Mouse (Mus musculus) MEL (cell line): Measurements from ENCODE around the gene Plekhg5. TPM values are rescaled to one million over a fixed set of nuclear protein-coding genes. Genes with fewer than 3 reads are reported as not detected.

Source experiments
- DNase-seq: peaks from one replicate; pipeline ENCODE4 v3.0.0; 2011; ENCODE audit warnings: low read depth, low spot score
- H3K27ac ChIP-seq: 2 replicates; pipeline ENCODE4 v1.5.1; 2012; ENCODE audit warnings: low read depth, mild to moderate bottlenecking, control low read depth, low read length, moderate library complexity; ENCODE audit not compliant: control insufficient read depth
- H3K27me3 ChIP-seq, 2 experiments: fragments of 150-350 bp in 1 of 2; sonication (generic) in 1 of 2; 2 replicates each; pipeline ENCODE4 v1.6.1; 2012; ENCODE audit warnings: low read length in 2 of 2, mild to moderate bottlenecking in 2 of 2, improper control_type of control experiment in 1 of 2, moderate library complexity in 1 of 2; ENCODE audit not compliant: insufficient read depth in 2 of 2, control insufficient read depth in 1 of 2
- H3K36me3 ChIP-seq, 2 experiments: 2 replicates each; pipeline ENCODE4 v1.6.1; 2012 to 2014; ENCODE audit warnings: low read length in 2 of 2, improper control_type of control experiment in 1 of 2, inconsistent platforms in 1 of 2, mild to moderate bottlenecking in 1 of 2; ENCODE audit not compliant: insufficient read depth in 2 of 2, control insufficient read depth in 1 of 2
- H3K4me1 ChIP-seq, 2 experiments: fragments of 150-350 bp in 1 of 2; sonication (generic) in 1 of 2; 2 replicates each; pipeline ENCODE4 v1.6.1; 2012; ENCODE audit warnings: low read length in 2 of 2, improper control_type of control experiment in 1 of 2, mild to moderate bottlenecking in 1 of 2; ENCODE audit not compliant: insufficient read depth in 2 of 2, control insufficient read depth in 1 of 2
- H3K4me3 ChIP-seq, 2 experiments: fragments of 150-350 bp in 1 of 2; sonication (generic) in 1 of 2; 2 replicates each; pipeline ENCODE4 v1.5.1; 2012; ENCODE audit warnings: low read depth in 2 of 2, low read length in 2 of 2, mild to moderate bottlenecking in 2 of 2, moderate library complexity in 2 of 2, control low read depth in 1 of 2, improper control_type of control experiment in 1 of 2; ENCODE audit not compliant: control insufficient read depth in 1 of 2, insufficient read depth in 1 of 2
- H3K79me2 ChIP-seq: 2 replicates; pipeline ENCODE4 v1.6.1; 2012; ENCODE audit warnings: mild to moderate bottlenecking, low read length, moderate library complexity; ENCODE audit not compliant: control insufficient read depth, poor library complexity, insufficient read depth
- H3K9ac ChIP-seq: 2 replicates; pipeline ENCODE4 v1.6.1; 2012; ENCODE audit warnings: low read depth, mild to moderate bottlenecking, control low read depth, low read length, moderate library complexity; ENCODE audit not compliant: control insufficient read depth, poor library complexity, severe bottlenecking
- H3K9me3 ChIP-seq: fragments of 150-350 bp; sonication (generic); replicated peaks from 2 replicates; pipeline ENCODE4 v1.6.1; 2012; ENCODE audit warnings: mild to moderate bottlenecking, low read length, improper control_type of control experiment, moderate library complexity; ENCODE audit not compliant: insufficient read depth
- BHLHE40 ChIP-seq: IDR thresholded peaks from 2 replicates; pipeline ENCODE4 v1.6.1; 2012; ENCODE audit warnings: low read depth, mild to moderate bottlenecking, inconsistent platforms, low read length, improper control_type of control experiment, borderline replicate concordance
- CHD2 ChIP-seq: IDR thresholded peaks from 2 replicates; pipeline ENCODE4 v1.6.1; 2011; ENCODE audit warnings: low read length, improper control_type of control experiment
- GATA1 ChIP-seq: IDR thresholded peaks from 2 replicates; pipeline ENCODE4 v1.6.1; 2011; ENCODE audit warnings: low read depth, low read length, improper control_type of control experiment
- HCFC1 ChIP-seq: IDR thresholded peaks from 2 replicates; pipeline ENCODE4 v1.6.1; 2012; ENCODE audit warnings: low read depth, mild to moderate bottlenecking, inconsistent platforms, low read length, improper control_type of control experiment, moderate library complexity
- KAT2A ChIP-seq: conservative IDR thresholded peaks from 2 replicates; pipeline ENCODE4 v1.6.1; 2012; ENCODE audit warnings: low read depth, low read length, improper control_type of control experiment, inconsistent platforms
- MEF2A ChIP-seq: IDR thresholded peaks from 2 replicates; pipeline ENCODE4 v1.6.1; 2014; ENCODE audit warnings: low read depth, mild to moderate bottlenecking, inconsistent platforms, low read length, improper control_type of control experiment; ENCODE audit not compliant: poor library complexity, insufficient replicate concordance, severe bottlenecking; ENCODE audit errors: extremely low read depth
- MXI1 ChIP-seq: IDR thresholded peaks from 2 replicates; pipeline ENCODE4 v1.6.1; 2011; ENCODE audit warnings: mild to moderate bottlenecking, low read depth, low read length, improper control_type of control experiment
- MYC ChIP-seq: IDR thresholded peaks from 2 replicates; pipeline ENCODE4 v1.6.1; 2011; ENCODE audit warnings: low read depth, mild to moderate bottlenecking, low read length, improper control_type of control experiment, moderate library complexity
- NELFE ChIP-seq: IDR thresholded peaks from 2 replicates; pipeline ENCODE4 v1.6.1; 2011; ENCODE audit warnings: low read depth, low read length, improper control_type of control experiment
- POLR2AphosphoS2 ChIP-seq: IDR thresholded peaks from 2 replicates; pipeline ENCODE4 v1.6.1; 2011; ENCODE audit warnings: low read length, improper control_type of control experiment
- SIN3A ChIP-seq: IDR thresholded peaks from 2 replicates; pipeline ENCODE4 v1.6.1; 2012; ENCODE audit warnings: low read length, improper control_type of control experiment, inconsistent platforms
- TAL1 ChIP-seq: IDR thresholded peaks from 2 replicates; pipeline ENCODE4 v1.6.1; 2012; ENCODE audit warnings: mild to moderate bottlenecking, inconsistent platforms, low read length, moderate library complexity, mixed read lengths
- TBP ChIP-seq: IDR thresholded peaks from 2 replicates; pipeline ENCODE4 v1.8.0; 2011; ENCODE audit warnings: low read depth, low read length, improper control_type of control experiment
- ZNF384 ChIP-seq: IDR thresholded peaks from 2 replicates; pipeline ENCODE4 v1.6.1; 2012; ENCODE audit warnings: low read depth, mild to moderate bottlenecking, inconsistent platforms, low read length, improper control_type of control experiment
- polyA plus RNA-seq, 2 experiments: library from polyadenylated mRNA; stranded (reverse) in 1 of 2; unstranded in 1 of 2; fragments of >175 nt in 1 of 2; fragments of >200 nt in 1 of 2; gene quantifications; 2 replicates each; pipeline versions ENCODE4 v1.2.1 to v1.2.4; 2012; ENCODE audit warnings: low replicate concordance in 2 of 2, low read depth in 1 of 2; ENCODE audit not compliant: insufficient read length in 2 of 2, insufficient read depth in 1 of 2, missing spikeins in 1 of 2
- total RNA-seq: library from RNA; depleted of rRNA; stranded (reverse); fragments of 300-350 nt; gene quantifications from 2 replicates; pipeline ENCODE4 v1.2.3, GENCODE M21; 2012; rRNA removed

Plekhg5 gene
- total RNA-seq: 9.6 and 10.8 TPM in 2 replicates
- 10 to 100 TPM in 1 of 2 experiments, not detected in 1; 19.6 TPM for polyA plus RNA-seq

- Histone ChIP-seq H3K4me3 (no peak within 1 kb of the TSS), H3K36me3 (no peaks in the 10 kb centered on the region), H3K27ac (no peak within 1 kb of the TSS), H3K4me1 (no peaks in the 10 kb centered on the region), H3K27me3 (no peaks in the 10 kb centered on the region), H3K9me3 (no peaks in the 10 kb centered on the region), H3K79me2 (no peaks in the 10 kb centered on the region), H3K9ac (no peak within 1 kb of the TSS)
- TF ChIP-seq KAT2A (no peak), POLR2AphosphoS2 (no peak), TBP (no peak), SIN3A (no peak), MYC (no peak), BHLHE40 (no peak)
- no peak for DNase-seq
Measured at GRCm38 (mm10) chr4:152072121-152072601, at the start of gene Plekhg5. Gene Plekhg5 (plus strand): TSS chr4:152072498.

- Histone ChIP-seq H3K79me2 (peaks cover 30% of the 10 kb centered on the region), H3K4me3 (no peak overlapping the region), H3K9me3 (no peaks in the 10 kb centered on the region), H3K27ac (no peak overlapping the region), H3K36me3 (peaks cover 0 to 15% of the 10 kb centered on the region in 2 experiments; a peak in 2 of 4 replicates), H3K27me3 (no peaks in the 10 kb centered on the region), H3K4me1 (peaks cover 0 to 22% of the 10 kb centered on the region in 2 experiments; a peak in 3 of 4 replicates), H3K9ac (no peak overlapping the region)
- TF ChIP-seq MEF2A: no peak
- TF ChIP-seq CHD2: no peak
- no peak for DNase-seq
Measured at GRCm38 (mm10) chr4:152022506-152022905, 49.8 kb upstream of the Plekhg5 start.

- Histone ChIP-seq H3K27me3 (no peaks in the 10 kb centered on the region), H3K27ac (no peak overlapping the region), H3K4me1 (peaks cover 0 to 22% of the 10 kb centered on the region in 2 experiments; a peak in 3 of 4 replicates), H3K9me3 (no peaks in the 10 kb centered on the region), H3K79me2 (peaks cover 30% of the 10 kb centered on the region), H3K4me3 (no peak overlapping the region), H3K36me3 (peaks cover 0 to 15% of the 10 kb centered on the region in 2 experiments; a peak in 2 of 4 replicates), H3K9ac (no peak overlapping the region)
- TF ChIP-seq TAL1 (no peak), NELFE (no peak), HCFC1 (no peak), GATA1 (no peak), MXI1 (no peak), TBP (no peak), ZNF384 (no peak)
- DNase-seq: no peak
Measured at GRCm38 (mm10) chr4:152024525-152024924, 47.8 kb upstream of the Plekhg5 start.
